Mouse (Mus musculus) thymus, postnatal 36 days (tissue): ENCODE data around the gene Guca2a.
"Not testable (repeated sequence)": the region's sequence is repeated elsewhere in the genome, so short reads cannot be mapped to it uniquely, and the experiment has no call there.

Experiments
- DNase-seq, 2 experiments: peaks; one replicate each; pipeline ENCODE4 v3.0.0; 2022; ENCODE audit warnings: mixed read lengths in 2 of 2

Gene Guca2a

DNA sequence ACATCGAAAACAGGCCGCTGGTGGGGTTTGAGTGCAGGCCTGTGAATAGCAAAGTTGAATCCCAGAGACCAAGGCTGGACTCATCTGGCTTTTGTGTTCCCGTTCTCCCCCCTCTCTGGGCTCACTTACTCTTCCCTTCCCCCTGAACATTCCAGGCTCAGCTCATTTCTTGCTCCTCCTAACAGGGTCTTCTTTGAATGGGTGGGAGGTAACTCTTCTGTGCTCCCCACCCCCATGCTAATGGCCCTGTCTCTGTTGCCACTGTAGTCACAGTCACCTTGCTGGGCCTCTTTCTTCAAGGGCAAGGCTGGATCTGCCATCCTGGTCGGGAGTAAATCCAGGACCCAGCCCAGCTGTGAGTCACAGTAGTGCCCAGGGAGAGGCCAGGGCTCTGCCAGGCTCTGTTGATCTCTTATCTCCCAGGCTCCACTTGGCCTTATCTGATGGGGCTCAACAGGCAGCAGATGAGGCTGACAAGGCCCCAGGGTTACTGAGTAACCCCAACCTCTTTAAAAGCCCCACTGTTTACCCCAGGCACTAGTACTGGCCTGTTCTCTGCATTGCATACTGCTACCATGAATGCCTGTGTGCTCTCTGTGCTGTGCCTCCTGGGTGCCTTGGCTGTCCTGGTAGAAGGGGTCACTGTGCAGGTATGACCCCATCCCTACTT lies at the start of gene Guca2a:
Gene Guca2a, plus strand, starts transcription at position 529 of the 670 bp plus-strand sequence.
- no peak for DNase-seq

DNA sequence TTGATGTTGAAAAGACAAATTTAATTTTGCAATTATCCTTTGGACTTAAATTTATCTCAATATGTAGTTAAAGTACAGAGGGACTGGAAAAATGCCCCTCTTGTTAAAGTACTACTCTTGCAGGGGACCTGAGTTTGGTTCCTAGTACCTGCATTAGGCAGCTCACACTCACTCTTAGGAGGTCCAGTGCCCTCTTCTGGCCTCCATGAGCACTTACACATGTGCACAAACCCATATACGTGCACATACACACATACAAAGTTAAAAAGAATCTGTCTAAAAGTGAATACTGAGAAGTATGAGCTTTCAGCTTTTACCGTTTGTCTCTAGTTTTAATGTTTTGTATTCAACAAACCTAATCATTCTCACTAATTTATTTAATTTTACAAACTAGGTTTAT lies 49.5 kb upstream of the Guca2a start:
- DNase-seq = no peak

- DNase-seq = no peak
These were observed 48.1 kb upstream of the Guca2a start for GRCm38 (mm10) chr4:119589423-119589822.

DNA sequence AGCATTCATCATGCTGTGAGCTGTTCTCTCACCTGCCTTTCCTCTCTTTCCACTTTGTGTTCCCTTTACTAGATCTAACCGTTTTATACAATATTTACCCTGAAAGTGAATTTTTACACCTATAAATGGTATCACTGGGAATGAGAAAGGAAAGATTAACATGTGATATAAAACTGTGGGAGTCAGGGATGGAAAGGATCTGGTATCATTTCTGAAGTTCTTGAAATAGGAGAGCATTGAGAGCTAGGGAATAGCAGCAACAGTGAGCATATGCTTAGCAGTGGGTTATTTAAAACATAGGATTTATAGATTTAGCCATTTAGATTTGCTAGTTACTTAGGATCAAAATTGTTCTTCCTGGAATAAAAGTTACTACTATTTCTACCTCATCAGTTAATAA lies 47.5 kb upstream of the Guca2a start:
- DNase-seq = no peak

GRCm38 (mm10) chr4:119592479-119592878 lies 45.0 kb upstream of the Guca2a start:
- DNase-seq = no peak

GRCm38 (mm10) chr4:119594331-119594730 lies 43.2 kb upstream of the Guca2a start:
- no peak for DNase-seq

DNA sequence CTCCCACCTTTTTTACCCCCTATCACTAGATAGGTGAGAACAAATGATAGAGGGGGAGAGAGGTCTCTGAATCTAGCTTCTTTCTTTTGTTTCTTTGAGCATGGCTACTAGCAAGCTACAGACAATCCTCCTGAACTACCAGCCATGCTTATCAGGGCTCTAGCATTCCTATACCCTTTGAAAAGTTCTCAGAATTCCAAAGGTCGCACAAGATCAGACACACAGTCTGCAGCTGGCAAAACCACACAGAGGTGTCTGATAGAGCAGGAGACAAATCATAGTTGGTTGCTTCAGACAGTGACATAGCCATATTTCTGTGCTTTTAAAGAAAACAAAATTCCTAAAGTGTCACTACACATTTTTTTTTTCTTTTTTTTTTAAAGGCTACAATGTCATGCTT lies 37.9 kb upstream of the Guca2a start:
- DNase-seq = no peak

DNA sequence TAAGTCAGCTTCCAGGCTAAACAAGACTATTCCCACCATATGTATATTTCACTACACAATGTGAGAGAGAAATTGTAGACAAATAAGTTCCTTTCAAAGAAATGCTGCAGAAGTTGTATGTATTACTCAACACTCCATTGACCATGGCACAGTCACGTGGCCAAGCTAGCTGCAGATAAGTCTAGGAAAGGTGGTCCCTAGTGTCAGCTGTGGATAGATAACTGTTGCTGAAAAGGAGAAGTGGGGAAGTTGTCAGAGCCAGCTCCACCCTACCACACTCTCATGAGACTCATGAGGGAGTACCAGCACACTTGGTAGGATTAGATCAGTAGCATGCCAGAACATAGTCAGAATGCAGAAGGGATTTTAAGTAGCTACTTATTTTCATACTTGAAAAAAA lies 28.0 kb upstream of the Guca2a start:
- DNase-seq = no peak

GRCm38 (mm10) chr4:119614078-119614477 lies 23.4 kb upstream of the Guca2a start:
- no peak for DNase-seq

DNA sequence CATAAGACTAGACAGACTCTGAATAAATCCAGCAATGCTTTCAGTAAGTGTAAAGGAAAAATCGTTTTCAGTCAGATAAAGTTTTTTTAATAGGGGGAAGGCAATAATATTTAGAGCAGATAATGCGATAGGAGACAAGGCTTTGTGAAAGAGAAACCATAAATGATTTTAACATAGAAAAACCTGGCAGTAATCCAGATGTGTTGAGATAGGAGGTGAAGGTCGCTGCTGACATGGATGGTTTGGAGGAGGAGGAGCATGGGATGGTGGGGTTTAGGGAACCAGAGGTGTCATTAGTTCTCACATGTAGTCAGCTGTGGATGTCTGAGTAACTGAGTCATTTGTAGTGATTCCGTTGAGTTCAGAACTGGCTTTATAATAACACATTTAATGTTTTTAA lies 22.8 kb upstream of the Guca2a start:
- no peak for DNase-seq

DNA sequence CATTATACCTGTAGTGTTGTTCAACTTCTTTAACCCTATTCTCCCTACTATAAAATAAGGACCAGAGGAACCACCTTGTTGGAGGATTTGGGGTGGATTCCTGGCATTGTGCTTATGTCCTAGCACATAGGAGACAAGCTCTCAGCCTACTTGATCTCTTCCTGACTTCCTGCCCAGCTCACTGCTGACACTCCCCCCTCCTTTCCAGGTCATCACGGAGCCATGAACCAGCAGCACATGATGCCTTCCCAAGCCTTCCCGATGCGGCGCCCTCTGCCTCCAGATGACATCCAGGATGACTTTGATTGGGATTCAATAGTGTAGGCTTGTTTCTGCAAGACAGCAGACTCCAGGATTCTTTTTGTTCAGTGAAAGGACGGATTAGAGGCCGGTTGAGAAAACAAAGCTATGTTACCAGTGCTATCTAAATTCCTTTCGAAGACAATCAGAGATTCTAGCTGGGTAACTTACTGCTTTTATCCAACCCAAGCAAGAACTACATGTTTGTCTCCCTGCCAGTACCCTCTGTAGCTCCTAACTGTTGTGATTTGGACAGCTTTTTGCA lies 11.3 kb upstream of the Guca2a start:
- no peak for DNase-seq

GRCm38 (mm10) chr4:119626876-119627275 lies 10.6 kb upstream of the Guca2a start:
- no peak for DNase-seq

GRCm38 (mm10) chr4:119627317-119627716 lies 10.2 kb upstream of the Guca2a start:
- no peak for DNase-seq

- not testable (repeated sequence) for DNase-seq
These were observed 9.1 kb upstream of the Guca2a start for GRCm38 (mm10) chr4:119628363-119628762.

DNA sequence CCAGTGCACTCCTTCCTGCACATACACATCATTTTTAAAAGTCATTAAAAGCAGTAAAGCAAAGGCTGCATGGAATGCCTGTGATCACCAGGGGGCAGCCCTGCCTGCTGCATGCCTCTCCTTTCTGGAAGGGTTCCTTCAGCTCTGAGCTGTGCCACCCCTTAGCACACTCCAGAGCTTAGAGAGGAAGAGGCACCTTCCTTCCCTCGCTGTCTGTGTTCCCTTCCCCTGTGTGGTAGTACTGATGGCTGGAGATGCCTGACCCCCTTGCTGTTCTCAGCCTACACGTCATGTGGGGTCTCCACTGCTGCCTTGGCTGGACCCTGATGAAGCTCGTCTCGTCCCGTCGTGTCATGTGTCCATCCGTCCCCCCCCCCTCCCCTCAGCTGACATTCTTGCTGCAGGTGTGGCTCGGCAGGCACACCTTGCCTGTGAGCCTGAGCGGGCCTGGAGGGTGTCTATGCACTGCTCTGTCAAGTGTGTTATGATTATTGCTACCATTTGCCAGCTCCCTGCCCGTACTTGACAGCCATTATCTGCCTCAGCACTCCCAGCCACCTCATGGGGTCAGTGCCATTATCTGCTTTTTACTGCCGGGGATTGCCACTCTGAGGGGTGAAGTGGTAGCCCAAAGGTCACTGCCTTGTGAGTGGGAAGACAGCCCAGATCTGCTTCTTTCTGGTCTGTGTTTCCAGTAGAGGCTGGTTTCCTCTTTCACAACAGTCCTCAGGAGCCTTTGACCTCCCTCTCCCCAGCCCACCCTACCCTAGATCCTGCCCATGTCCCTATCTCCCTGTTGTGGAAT lies 6.2 kb upstream of the Guca2a start:
- peak; percentile 21 to 37 for DNase-seq

DNA sequence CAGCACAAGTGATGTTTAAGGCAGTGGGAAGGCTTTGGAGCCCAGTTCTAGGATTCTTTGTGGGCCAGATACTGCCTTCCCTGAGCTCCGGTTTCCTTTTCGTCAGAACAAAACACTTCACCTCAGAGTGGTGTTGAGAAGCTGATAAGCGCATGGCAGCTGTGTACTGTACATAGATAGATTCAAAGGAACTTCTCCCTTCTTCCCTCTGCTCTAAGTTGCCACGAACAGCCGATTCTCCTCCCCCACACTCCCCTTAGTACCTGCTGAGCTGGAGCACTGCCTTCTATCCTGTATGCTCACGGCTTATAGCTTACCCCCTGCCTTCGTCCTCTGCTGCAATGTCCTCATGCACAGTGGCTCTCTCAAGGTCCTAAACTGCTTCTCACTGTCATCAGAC lies 4.8 kb upstream of the Guca2a start:
- DNase-seq = no peak

- no peak for DNase-seq
These were observed 4.2 kb upstream of the Guca2a start for GRCm38 (mm10) chr4:119633342-119633741.

GRCm38 (mm10) chr4:119633948-119634347 lies 3.6 kb upstream of the Guca2a start:
- DNase-seq = no peak

- DNase-seq = no peak
These were observed 2.4 kb upstream of the Guca2a start for GRCm38 (mm10) chr4:119634908-119635660.

- DNase-seq = no peak
These were observed 1.8 kb upstream of the Guca2a start for GRCm38 (mm10) chr4:119635686-119636085.

DNA sequence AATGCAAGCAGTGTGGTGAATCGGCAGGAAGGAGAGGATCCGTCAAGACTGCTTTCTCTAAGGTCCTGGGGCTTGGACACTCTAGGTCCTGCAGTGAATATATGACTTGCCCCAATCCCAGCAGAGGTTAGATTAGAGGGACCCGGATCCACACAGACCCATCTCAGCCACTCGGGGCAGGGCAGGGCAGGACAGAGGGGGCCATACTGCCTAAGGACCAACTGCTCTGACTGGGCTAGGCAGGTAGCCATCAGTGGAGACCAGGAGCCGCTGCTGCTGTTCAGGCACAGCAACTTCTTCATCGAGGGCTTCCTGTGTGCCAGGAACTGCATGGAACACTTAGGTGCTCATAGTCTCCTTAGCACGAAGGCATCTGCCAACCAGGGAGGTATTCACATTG lies 773 bp upstream of the Guca2a start:
- DNase-seq = no peak

GRCm38 (mm10) chr4:119637946-119638345 lies 442 bp downstream of the Guca2a start:
- DNase-seq = no peak

DNA sequence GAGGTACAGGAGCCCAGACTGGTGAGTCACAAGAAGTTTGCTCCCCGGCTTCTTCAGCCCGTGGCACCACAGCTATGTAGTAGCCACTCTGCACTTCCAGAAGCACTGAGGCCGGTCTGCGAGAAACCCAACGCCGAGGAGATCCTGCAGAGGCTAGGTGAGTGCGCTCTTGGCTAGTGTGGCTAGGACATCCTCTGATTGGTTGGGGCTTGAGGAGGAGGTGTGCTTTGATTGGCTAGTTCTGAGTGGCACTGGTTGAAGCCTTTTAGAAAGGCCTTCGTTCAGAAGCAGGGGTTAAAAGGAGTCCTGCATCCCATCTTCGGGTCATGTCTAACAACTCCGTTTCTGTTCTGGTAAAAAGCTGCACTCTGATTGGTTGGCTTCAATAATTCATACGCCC lies 1.2 kb downstream of the Guca2a start:
- no peak for DNase-seq
